13 mouse cellular contexts compared by ENCODE assay signal in genomic region chr6:117596166-117596840, GRCm38 (mm10).
"Had no signal": no experiment of that assay in that cellular context is flagged by ENCODE, and none has a peak within 500 bp of the region (broad histone marks: within the 10 kb centered on the region; RNA-seq: fewer than 3 reads in every experiment).

No protein-coding gene starts in this region.

- H3K4me1 ChIP-seq: liver, embryonic 12.5 days; lung, embryonic 15.5 days; megakaryocyte, embryonic 14.5 days; midbrain, embryonic 13.5 days had no signal

- DNase-seq: kidney, adult 11 months; kidney, adult 9 months; kidney, postnatal 36 days; lung, postnatal 14 days; retina, postnatal 1 day; right cerebral cortex, postnatal 4 days; spleen, adult 18-20 months had no signal

- ATAC-seq: liver, embryonic 12.5 days; midbrain, embryonic 13.5 days had no signal

- H3K9ac ChIP-seq: liver, embryonic 12.5 days; lung, embryonic 15.5 days; midbrain, embryonic 13.5 days had no signal

- H3K36me3 ChIP-seq: liver, embryonic 12.5 days; lung, embryonic 15.5 days; midbrain, embryonic 13.5 days had no signal

- H3K4me3 ChIP-seq: liver, embryonic 12.5 days; lung, embryonic 15.5 days; megakaryocyte, embryonic 14.5 days; midbrain, embryonic 13.5 days had no signal

- H3K9me3 ChIP-seq: liver, embryonic 12.5 days; lung, embryonic 15.5 days; midbrain, embryonic 13.5 days had no signal

- H3K4me2 ChIP-seq: liver, embryonic 12.5 days; lung, embryonic 15.5 days; midbrain, embryonic 13.5 days had no signal

- H3K27me3 ChIP-seq: liver, embryonic 12.5 days; lung, embryonic 15.5 days; megakaryocyte, embryonic 14.5 days; midbrain, embryonic 13.5 days had no signal

- H3K27ac ChIP-seq: kidney, postnatal 0 days; liver, embryonic 12.5 days; lung, embryonic 15.5 days; macrophage; midbrain, embryonic 13.5 days had no signal
